In the genomic region with DNA sequence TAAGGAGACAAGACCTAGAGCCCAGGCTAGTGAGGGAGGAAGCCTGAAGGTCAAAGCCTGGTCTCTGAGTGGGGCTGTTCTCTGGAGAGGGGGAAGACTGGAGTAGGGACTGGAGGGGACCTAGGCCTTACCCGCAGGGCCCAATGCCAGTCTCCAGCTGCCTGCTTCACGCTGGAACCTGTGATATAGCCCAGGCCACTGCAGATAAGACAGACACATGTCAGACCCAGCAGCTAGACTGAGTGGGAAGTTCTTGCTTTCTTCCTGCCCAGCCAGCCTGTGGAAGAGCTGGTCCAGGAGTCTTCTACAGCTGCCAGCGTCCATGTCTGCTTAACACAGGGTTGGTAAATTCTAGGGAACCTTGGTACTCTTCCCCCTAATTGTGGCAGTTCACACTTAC, we compare ENCODE assay signal across 12 mouse cellular contexts. TPM values are rescaled to one million over a fixed set of nuclear protein-coding genes. Genes with fewer than 3 reads are reported as not detected.
DNase-seq lines count a peak whose midpoint lies in the region; ATAC-seq and TF ChIP-seq lines count a peak whose summit lies in the region.
"Had no signal": no experiment of that assay in that cellular context is flagged by ENCODE, and none has a peak within 500 bp of the region (broad histone marks: within the 10 kb centered on the region; RNA-seq: fewer than 3 reads in every experiment).

No protein-coding gene starts in this region.

- H3K27ac ChIP-seq in heart, embryonic 15.5 days = peak overlapping the region; percentile 70
- peak overlapping the region; percentile 47 for H3K27ac ChIP-seq in midbrain, embryonic 10.5 days (replicated peaks)
- H3K27ac ChIP-seq in midbrain, embryonic 13.5 days = no peak overlapping the region
- no peak overlapping the region for H3K27ac ChIP-seq in limb, embryonic 13.5 days
- H3K27ac ChIP-seq in stomach, postnatal 0 days (replicated peaks) = peak overlapping the region; percentile 61

- TF ChIP-seq CTCF in stomach, postnatal 0 days (IDR thresholded peaks at IDR 0.05; ENCODE audit: low read depth) = no peak

- H3K36me3 ChIP-seq in heart, embryonic 15.5 days = no peaks in the 10 kb centered on the region
- H3K36me3 ChIP-seq in midbrain, embryonic 10.5 days = peaks cover 11% of the 10 kb centered on the region
- H3K36me3 ChIP-seq in midbrain, embryonic 13.5 days = peaks cover 48% of the 10 kb centered on the region
- H3K36me3 ChIP-seq in limb, embryonic 13.5 days = no peaks in the 10 kb centered on the region
- no peaks in the 10 kb centered on the region for H3K36me3 ChIP-seq in stomach, postnatal 0 days (ENCODE audit: control insufficient read depth, insufficient read depth, low read length)

- H3K4me1 ChIP-seq in heart, embryonic 15.5 days (replicated peaks) = peaks cover 19% of the 10 kb centered on the region
- peaks cover 36% of the 10 kb centered on the region for H3K4me1 ChIP-seq in midbrain, embryonic 10.5 days
- H3K4me1 ChIP-seq in midbrain, embryonic 13.5 days (replicated peaks) = peaks cover 14% of the 10 kb centered on the region
- no peaks in the 10 kb centered on the region for H3K4me1 ChIP-seq in limb, embryonic 13.5 days
- no peaks in the 10 kb centered on the region for H3K4me1 ChIP-seq in stomach, postnatal 0 days (replicated peaks; ENCODE audit: control insufficient read depth, insufficient read depth)

- no peaks in the 10 kb centered on the region for H3K27me3 ChIP-seq in heart, embryonic 15.5 days
- H3K27me3 ChIP-seq in midbrain, embryonic 10.5 days (ENCODE audit: low read depth, poor library complexity, severe bottlenecking) = no peaks in the 10 kb centered on the region
- no peaks in the 10 kb centered on the region for H3K27me3 ChIP-seq in midbrain, embryonic 13.5 days
- no peaks in the 10 kb centered on the region for H3K27me3 ChIP-seq in limb, embryonic 13.5 days
- H3K27me3 ChIP-seq in stomach, postnatal 0 days (ENCODE audit: control insufficient read depth, insufficient read depth, low read length) = no peaks in the 10 kb centered on the region

- intact Hi-C loops in heart, postnatal 36 days (cut with DNase I) = loop anchor here (2.0 kb wide), 1 partner anchor 30 kb away; a partner anchor contains a TSS

- no peak overlapping the region for H3K9ac ChIP-seq in heart, embryonic 15.5 days
- no peak overlapping the region for H3K9ac ChIP-seq in midbrain, embryonic 13.5 days (replicated peaks)
- H3K9ac ChIP-seq in limb, embryonic 13.5 days = no peak overlapping the region
- no peak overlapping the region for H3K9ac ChIP-seq in stomach, postnatal 0 days (ENCODE audit: low read length)

- no peak overlapping the region for H3K4me3 ChIP-seq in heart, embryonic 15.5 days
- no peak overlapping the region for H3K4me3 ChIP-seq in midbrain, embryonic 10.5 days
- H3K4me3 ChIP-seq in midbrain, embryonic 13.5 days (replicated peaks) = no peak overlapping the region
- H3K4me3 ChIP-seq in limb, embryonic 13.5 days = no peak overlapping the region
- H3K4me3 ChIP-seq in stomach, postnatal 0 days (ENCODE audit: low read depth, low read length) = no peak overlapping the region

- no peaks in the 10 kb centered on the region for H3K9me3 ChIP-seq in heart, embryonic 15.5 days (replicated peaks)
- H3K9me3 ChIP-seq in midbrain, embryonic 10.5 days (replicated peaks) = no peaks in the 10 kb centered on the region
- no peaks in the 10 kb centered on the region for H3K9me3 ChIP-seq in midbrain, embryonic 13.5 days
- no peaks in the 10 kb centered on the region for H3K9me3 ChIP-seq in limb, embryonic 13.5 days
- H3K9me3 ChIP-seq in stomach, postnatal 0 days (ENCODE audit: control insufficient read depth, low read length) = no peaks in the 10 kb centered on the region

- H3K4me2 ChIP-seq in heart, embryonic 15.5 days = no peak overlapping the region
- no peak overlapping the region for H3K4me2 ChIP-seq in midbrain, embryonic 13.5 days (replicated peaks)
- no peak overlapping the region for H3K4me2 ChIP-seq in limb, embryonic 13.5 days (replicated peaks)
- no peak overlapping the region for H3K4me2 ChIP-seq in stomach, postnatal 0 days (replicated peaks; ENCODE audit: low read depth)

- WGBS in heart, embryonic 15.5 days = 31% methylated on average over 3 of the region's 3 CpGs
- 81% methylated on average over 3 of the region's 3 CpGs for WGBS in midbrain, embryonic 10.5 days
- 78% methylated on average over 3 of the region's 3 CpGs for WGBS in midbrain, embryonic 13.5 days
- WGBS in limb, embryonic 13.5 days = 76% methylated on average over 3 of the region's 3 CpGs
- 69% methylated on average over 3 of the region's 3 CpGs for WGBS in stomach, postnatal 0 days

- DNase-seq in heart, postnatal 36 days = no peak
- DNase-seq in midbrain, embryonic 10.5 days (ENCODE audit: low spot score) = no peak
- no peak for DNase-seq in stomach, postnatal 0 days (ENCODE audit: low spot score)
- DNase-seq in right cerebral cortex, postnatal 4 days = no peak
- DNase-seq: thymus, postnatal 25 days had no signal

- no peak for ATAC-seq in heart, embryonic 15.5 days (replicated peaks; ENCODE audit: insufficient number of reproducible peaks, insufficient read depth, low FRiP score, low read depth)
- no peak for ATAC-seq in midbrain, embryonic 13.5 days
- 0 out of 2 replicates have a peak, but pooled peaks have one; percentile 18 for ATAC-seq in limb, embryonic 13.5 days (ENCODE audit: low FRiP score, low read depth)
- no peak for ATAC-seq in stomach, postnatal 0 days (ENCODE audit: low FRiP score, low TSS enrichment)
- ATAC-seq in CD4-positive, CD25-positive, alpha-beta regulatory T cell, adult 4 months = no peak
- ATAC-seq: activated CD4-positive, CD25-positive, alpha-beta regulatory T cell, adult 4 months; midbrain, embryonic 16.5 days had no signal

- TF ChIP-seq EP300 in stomach, postnatal 0 days (optimal IDR thresholded peaks at IDR 0.05) = no peak

RNA-seq across cellular contexts. Expression of a gene that starts 17.3 kb away (rescaled TPM):
- 57.8 and 83.8 TPM in 2 replicates for polyA plus RNA-seq in heart, embryonic 15.5 days (2015; fragmentation: Nextera tagmentation; extraction: Ambion mirVana)
- total RNA-seq in heart, postnatal 36 days (2021) = 10 to 100 TPM; 45.9 to 46.8 TPM
- polyA plus RNA-seq in midbrain, embryonic 10.5 days (2016; fragmentation: Nextera tagmentation; extraction: Ambion mirVana) = 192 and 236 TPM in 2 replicates
- polyA plus RNA-seq in midbrain, embryonic 13.5 days (2015; fragmentation: Nextera tagmentation; extraction: Ambion mirVana) = 84.6 and 86.2 TPM in 2 replicates
- 159 and 164 TPM in 2 replicates for polyA plus RNA-seq in limb, embryonic 13.5 days (2015; fragmentation: Nextera tagmentation; extraction: Ambion mirVana)
- polyA plus RNA-seq in stomach, postnatal 0 days (2015; fragmentation: Nextera tagmentation; extraction: Ambion mirVana) = 52.2 and 57.6 TPM in 2 replicates
- polyA plus RNA-seq in CD4-positive, CD25-positive, alpha-beta regulatory T cell, adult 4 months (2017; shearing (Covaris generic)) = 100 to 1,000 TPM in 1 of 2 experiments, 10 to 100 TPM in 1; 73.7 to 102 TPM

RNA-seq across cellular contexts. Expression of a gene that starts 23.2 kb away (rescaled TPM):
- 0.15 TPM in 1 of 2 replicates, not detected in the other for polyA plus RNA-seq in heart, embryonic 15.5 days (2015; fragmentation: Nextera tagmentation; extraction: Ambion mirVana)
- total RNA-seq in heart, postnatal 36 days (2021) = not detected
- not detected in 2 replicates for polyA plus RNA-seq in midbrain, embryonic 10.5 days (2016; fragmentation: Nextera tagmentation; extraction: Ambion mirVana)
- polyA plus RNA-seq in midbrain, embryonic 13.5 days (2015; fragmentation: Nextera tagmentation; extraction: Ambion mirVana) = not detected in 2 replicates
- polyA plus RNA-seq in limb, embryonic 13.5 days (2015; fragmentation: Nextera tagmentation; extraction: Ambion mirVana) = 0.74 and 0.92 TPM in 2 replicates
- 12.9 and 13.0 TPM in 2 replicates for polyA plus RNA-seq in stomach, postnatal 0 days (2015; fragmentation: Nextera tagmentation; extraction: Ambion mirVana)
- polyA plus RNA-seq in CD4-positive, CD25-positive, alpha-beta regulatory T cell, adult 4 months (2017; shearing (Covaris generic)) = not detected
- total RNA-seq: left cerebral cortex, postnatal 10 days had no signal
- polyA plus RNA-seq: activated CD4-positive, CD25-positive, alpha-beta regulatory T cell, adult 4 months; midbrain, embryonic 16.5 days had no signal

RNA-seq across cellular contexts. Expression of a gene that starts 31.2 kb away (rescaled TPM):
- 2.8 and 3.2 TPM in 2 replicates for polyA plus RNA-seq in heart, embryonic 15.5 days (2015; fragmentation: Nextera tagmentation; extraction: Ambion mirVana)
- 10 to 100 TPM in 1 of 2 experiments, 1 to 10 TPM in 1; 9.7 to 11.0 TPM for total RNA-seq in heart, postnatal 36 days (2021)
- 2.1 and 2.9 TPM in 2 replicates for polyA plus RNA-seq in midbrain, embryonic 10.5 days (2016; fragmentation: Nextera tagmentation; extraction: Ambion mirVana)
- 6.4 and 7.8 TPM in 2 replicates for polyA plus RNA-seq in midbrain, embryonic 13.5 days (2015; fragmentation: Nextera tagmentation; extraction: Ambion mirVana)
- polyA plus RNA-seq in limb, embryonic 13.5 days (2015; fragmentation: Nextera tagmentation; extraction: Ambion mirVana) = 2.1 and 2.3 TPM in 2 replicates
- polyA plus RNA-seq in stomach, postnatal 0 days (2015; fragmentation: Nextera tagmentation; extraction: Ambion mirVana) = 23.6 and 29.6 TPM in 2 replicates
- polyA plus RNA-seq in CD4-positive, CD25-positive, alpha-beta regulatory T cell, adult 4 months (2017; shearing (Covaris generic)) = not detected
- polyA plus RNA-seq: activated CD4-positive, CD25-positive, alpha-beta regulatory T cell, adult 4 months had no signal

RNA-seq across cellular contexts. Expression of a gene that starts 47.0 kb away (rescaled TPM):
- 114 and 133 TPM in 2 replicates for polyA plus RNA-seq in heart, embryonic 15.5 days (2015; fragmentation: Nextera tagmentation; extraction: Ambion mirVana)
- total RNA-seq in heart, postnatal 36 days (2021) = 10 to 100 TPM; 18.2 to 19.5 TPM
- polyA plus RNA-seq in midbrain, embryonic 10.5 days (2016; fragmentation: Nextera tagmentation; extraction: Ambion mirVana) = 10.1 and 13.1 TPM in 2 replicates
- 3.2 and 3.8 TPM in 2 replicates for polyA plus RNA-seq in midbrain, embryonic 13.5 days (2015; fragmentation: Nextera tagmentation; extraction: Ambion mirVana)
- 38.3 and 41.5 TPM in 2 replicates for polyA plus RNA-seq in limb, embryonic 13.5 days (2015; fragmentation: Nextera tagmentation; extraction: Ambion mirVana)
- polyA plus RNA-seq in stomach, postnatal 0 days (2015; fragmentation: Nextera tagmentation; extraction: Ambion mirVana) = 25.8 and 26.9 TPM in 2 replicates
- under 1 TPM in 1 of 2 experiments, not detected in 1; 0.23 TPM for polyA plus RNA-seq in CD4-positive, CD25-positive, alpha-beta regulatory T cell, adult 4 months (2017; shearing (Covaris generic))
- polyA plus RNA-seq: activated CD4-positive, CD25-positive, alpha-beta regulatory T cell, adult 4 months had no signal

Comparison
In these comparisons a context has a peak if more than half of its experiments do, and no peak if none do; other contexts are left out.
1. H3K27ac ChIP-seq: peak in heart, embryonic 15.5 days (single experiment), midbrain, embryonic 10.5 days (single experiment) and stomach, postnatal 0 days (single experiment); none in midbrain, embryonic 13.5 days (single experiment) and limb, embryonic 13.5 days (single experiment).